In the genomic region with DNA sequence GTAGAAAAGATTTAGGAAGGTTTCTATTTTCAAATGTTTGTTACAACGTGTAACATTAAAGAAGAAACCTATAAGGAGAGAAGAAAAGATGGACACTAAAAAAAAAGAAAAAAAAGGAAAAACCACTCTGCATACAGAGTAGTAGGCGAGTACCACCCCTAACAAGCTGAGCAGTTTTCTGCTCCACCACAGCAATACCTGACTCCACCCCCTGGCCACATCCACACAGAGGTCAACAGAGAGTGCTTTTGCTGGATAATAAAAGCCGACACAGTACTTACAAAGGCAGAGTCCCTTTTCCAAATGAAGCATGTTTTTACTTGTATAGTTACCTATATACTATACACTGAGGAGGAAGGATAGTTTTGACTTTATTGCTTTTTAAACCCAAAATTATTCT, we compare ENCODE assay signal across 22 mouse cellular contexts. TPM values are rescaled to one million over a fixed set of nuclear protein-coding genes. Genes with fewer than 3 reads are reported as not detected.
DNase-seq lines count a peak whose midpoint lies in the region; ATAC-seq and TF ChIP-seq lines count a peak whose summit lies in the region.
"Had no signal": no experiment of that assay in that cellular context is flagged by ENCODE, and none has a peak within 500 bp of the region (broad histone marks: within the 10 kb centered on the region; RNA-seq: fewer than 3 reads in every experiment).

No protein-coding gene starts in this region.

- TF ChIP-seq CTCF in G1E (IDR thresholded peaks at IDR 0.05; ENCODE audit: low read depth, low read length), result no peak

- no peak overlapping the region for H3K4me3 ChIP-seq in limb, embryonic 13.5 days
- no peak overlapping the region for H3K4me3 ChIP-seq in limb, embryonic 10.5 days
- H3K4me3 ChIP-seq in G1E (ENCODE audit: low read depth, low read length), result no peak overlapping the region
- H3K4me3 ChIP-seq: embryonic facial prominence, embryonic 10.5 days; forebrain, embryonic 13.5 days; heart, embryonic 10.5 days; hindbrain, embryonic 12.5 days had no signal

- no peak overlapping the region for H3K4me2 ChIP-seq in limb, embryonic 13.5 days (replicated peaks)
- H3K4me2 ChIP-seq: forebrain, embryonic 13.5 days; hindbrain, embryonic 12.5 days had no signal

- no peaks in the 10 kb centered on the region for H3K9me3 ChIP-seq in limb, embryonic 13.5 days
- no peaks in the 10 kb centered on the region for H3K9me3 ChIP-seq in limb, embryonic 10.5 days (replicated peaks)
- H3K9me3 ChIP-seq in G1E (replicated peaks), result no peaks in the 10 kb centered on the region
- H3K9me3 ChIP-seq: embryonic facial prominence, embryonic 10.5 days; forebrain, embryonic 13.5 days; heart, embryonic 10.5 days; hindbrain, embryonic 12.5 days had no signal

- DNase-seq in limb, embryonic 10.5 days (ENCODE audit: low spot score), result no peak
- no peak for DNase-seq in G1E (ENCODE audit: low spot score)
- no peak for DNase-seq in right cerebral cortex, postnatal 10 days (ENCODE audit: low spot score in 2 of 2)
- no peak for DNase-seq in layer of hippocampus, adult 11-12 months (ENCODE audit: low spot score)
- DNase-seq: adrenal gland, postnatal 10 days; B cell, adult 2 months; cerebellum, adult 11-12 months; cerebellum, adult 9-10 months; cerebellum, postnatal 25 days; forebrain, postnatal 0 days; gastrocnemius, postnatal 25 days; heart, adult 11 months; heart, postnatal 36 days had no signal

- WGBS in limb, embryonic 13.5 days, result 73% methylated on average over 3 of the region's 3 CpGs
- WGBS in limb, embryonic 10.5 days, result 80% methylated on average over 3 of the region's 3 CpGs

- ATAC-seq in limb, embryonic 13.5 days (ENCODE audit: low FRiP score, low read depth), result 0 out of 2 replicates have a peak, but pooled peaks have one; percentile 48
- peak; percentile 40; the same call in 1 of the 2 replicates for ATAC-seq in G1E (ENCODE audit: extremely low read depth, insufficient number of reproducible peaks, low FRiP score, poor library complexity, severe bottlenecking)
- ATAC-seq in granulocyte monocyte progenitor cell, adult 5-6 weeks (replicated peaks; ENCODE audit: poor library complexity, severe bottlenecking), result 0 out of 2 replicates have a peak, but pooled peaks have one; percentile 40
- ATAC-seq: CD4-positive, CD25-positive, alpha-beta regulatory T cell, adult 4 months; forebrain, embryonic 13.5 days; forebrain, postnatal 0 days; hindbrain, embryonic 16.5 days; inflammation-experienced regulatory T-cells, adult 6 months had no signal

- H3K27me3 ChIP-seq in limb, embryonic 13.5 days, result no peaks in the 10 kb centered on the region
- H3K27me3 ChIP-seq in limb, embryonic 10.5 days (ENCODE audit: low read depth, poor library complexity, severe bottlenecking), result no peaks in the 10 kb centered on the region
- no peaks in the 10 kb centered on the region for H3K27me3 ChIP-seq in G1E (ENCODE audit: insufficient read depth, low read length)
- H3K27me3 ChIP-seq: forebrain, embryonic 13.5 days; hindbrain, embryonic 12.5 days had no signal

- H3K27ac ChIP-seq in limb, embryonic 13.5 days, result no peak overlapping the region
- no peak overlapping the region for H3K27ac ChIP-seq in limb, embryonic 10.5 days
- H3K27ac ChIP-seq: embryonic facial prominence, embryonic 10.5 days; forebrain, embryonic 13.5 days; heart, embryonic 10.5 days; hindbrain, embryonic 12.5 days had no signal

- H3K4me1 ChIP-seq in limb, embryonic 13.5 days, result peaks cover 3% of the 10 kb centered on the region; the same call in 1 of the 2 replicates
- no peaks in the 10 kb centered on the region for H3K4me1 ChIP-seq in limb, embryonic 10.5 days
- peaks cover 25% of the 10 kb centered on the region for H3K4me1 ChIP-seq in G1E (ENCODE audit: insufficient read depth, low read depth, low read length)
- H3K4me1 ChIP-seq: hindbrain, embryonic 12.5 days had no signal

- H3K9ac ChIP-seq in limb, embryonic 13.5 days, result no peak overlapping the region
- H3K9ac ChIP-seq: forebrain, embryonic 13.5 days; forebrain, postnatal 0 days; hindbrain, embryonic 12.5 days had no signal

- peaks cover 6% of the 10 kb centered on the region; the same call in 1 of the 2 replicates for H3K36me3 ChIP-seq in limb, embryonic 13.5 days
- peaks cover 12% of the 10 kb centered on the region for H3K36me3 ChIP-seq in limb, embryonic 10.5 days
- H3K36me3 ChIP-seq in G1E (replicated peaks), result peaks cover 53% of the 10 kb centered on the region
- H3K36me3 ChIP-seq: hindbrain, embryonic 12.5 days had no signal

RNA-seq across cellular contexts. Expression of gene Rsbn1l, which starts 31.6 kb away (rescaled TPM):
- 5.4 and 6.0 TPM in 2 replicates for polyA plus RNA-seq in limb, embryonic 13.5 days (2015; fragmentation: Nextera tagmentation; extraction: Ambion mirVana)
- polyA plus RNA-seq in limb, embryonic 10.5 days (2016; fragmentation: Nextera tagmentation; extraction: Ambion mirVana), result 4.5 and 4.9 TPM in 2 replicates
- 90.5 and 90.8 TPM in 2 replicates for total RNA-seq in G1E (2014; fragmentation: Nextera tagmentation)
- total RNA-seq in G1E (2017), result 63.7 and 69.7 TPM in 2 replicates
- 15.7 and 16.7 TPM in 2 replicates for polyA plus RNA-seq in G1E (2012)
- 24.6 and 34.4 TPM in 2 replicates for total RNA-seq in granulocyte monocyte progenitor cell, adult 5-6 weeks (2014; fragmentation: Nextera tagmentation)
- 26.0 and 34.8 TPM in 2 replicates for total RNA-seq in granulocyte monocyte progenitor cell, adult 5-6 weeks (2017)

RNA-seq across cellular contexts. Expression of gene Tmem60, which starts 42.6 kb away (rescaled TPM):
- 60.3 and 60.4 TPM in 2 replicates for polyA plus RNA-seq in limb, embryonic 13.5 days (2015; fragmentation: Nextera tagmentation; extraction: Ambion mirVana)
- polyA plus RNA-seq in limb, embryonic 10.5 days (2016; fragmentation: Nextera tagmentation; extraction: Ambion mirVana), result 45.2 and 49.9 TPM in 2 replicates
- total RNA-seq in G1E (2014; fragmentation: Nextera tagmentation) (43.8 and 48.6 TPM in 2 replicates), G1E (2017) (37.9 and 52.2 TPM in 2 replicates)
- polyA plus RNA-seq in G1E (2012), result 2.8 and 3.5 TPM in 2 replicates
- 25.9 and 39.1 TPM in 2 replicates for total RNA-seq in granulocyte monocyte progenitor cell, adult 5-6 weeks (2014; fragmentation: Nextera tagmentation)
- total RNA-seq in granulocyte monocyte progenitor cell, adult 5-6 weeks (2017), result 13.6 and 18.0 TPM in 2 replicates

RNA-seq across cellular contexts. Expression of gene Phtf2, which starts 42.7 kb away (rescaled TPM):
- polyA plus RNA-seq in limb, embryonic 13.5 days (2015; fragmentation: Nextera tagmentation; extraction: Ambion mirVana), result 15.7 and 15.9 TPM in 2 replicates
- polyA plus RNA-seq in limb, embryonic 10.5 days (2016; fragmentation: Nextera tagmentation; extraction: Ambion mirVana), result 20.0 and 20.2 TPM in 2 replicates
- total RNA-seq in G1E (2014; fragmentation: Nextera tagmentation) (43.3 and 44.0 TPM in 2 replicates), G1E (2017) (35.7 and 43.5 TPM in 2 replicates)
- polyA plus RNA-seq in G1E (2012), result 5.4 and 5.8 TPM in 2 replicates
- 11.2 and 17.7 TPM in 2 replicates for total RNA-seq in granulocyte monocyte progenitor cell, adult 5-6 weeks (2014; fragmentation: Nextera tagmentation)
- total RNA-seq in granulocyte monocyte progenitor cell, adult 5-6 weeks (2017), result 12.3 and 12.6 TPM in 2 replicates

Comparison
In these comparisons a context has a peak if more than half of its experiments do, and no peak if none do; other contexts are left out.
1. RNA of gene Tmem60, which starts 42.6 kb away (polyA plus RNA-seq): 60.3 to 60.4 TPM in limb, embryonic 13.5 days and 45.2 to 49.9 TPM in limb, embryonic 10.5 days; 2.8 to 3.5 TPM in G1E; every median in the first group is over 10 times any median in the second.
2. Peak in every context shown above with its lines, with median percentiles within 50 percentile points of each other: ATAC-seq.